Mouse (Mus musculus) macrophage (primary cell): ENCODE data around the gene Cdk5r1. TPM values are rescaled to one million over a fixed set of nuclear protein-coding genes. Genes with fewer than 3 reads are reported as not detected.

Experiments
- H3K27ac ChIP-seq: fragments of 350-480 bp; formaldehyde crosslinking; 2 replicates; pipeline ENCODE4 v1.9.0; 2021
- H3K36me3 ChIP-seq: fragments of 350-480 bp; formaldehyde crosslinking; 2 replicates; pipeline ENCODE4 v1.9.0; 2021; ENCODE audit errors: inconsistent target
- H3K4me3 ChIP-seq: fragments of 350-480 bp; formaldehyde crosslinking; 2 replicates; pipeline ENCODE4 v1.9.0; 2021; ENCODE audit errors: inconsistent target
- H3K79me2 ChIP-seq: fragments of 350-480 bp; formaldehyde crosslinking; 2 replicates; pipeline ENCODE4 v1.9.0; 2021; ENCODE audit errors: inconsistent target
- WGBS: methylation state at CpG from one replicate; pipeline ENCODE4 v1.1.7; 2026; ENCODE audit warnings: inconsistent platforms; ENCODE audit not compliant: missing documents; 5-methylcytosine and 5-hydroxymethylcytosine counted together
- polyA plus RNA-seq: library from polyadenylated mRNA; stranded (reverse); fragments of 250-400 nt; gene quantifications from 3 replicates; pipeline ENCODE4 v1.2.4, GENCODE M21; 2018; ENCODE audit warnings: inconsistent platforms

Gene Cdk5r1
- polyA plus RNA-seq, 1 experiment from 2014 or later, result 0.10 TPM

DNA sequence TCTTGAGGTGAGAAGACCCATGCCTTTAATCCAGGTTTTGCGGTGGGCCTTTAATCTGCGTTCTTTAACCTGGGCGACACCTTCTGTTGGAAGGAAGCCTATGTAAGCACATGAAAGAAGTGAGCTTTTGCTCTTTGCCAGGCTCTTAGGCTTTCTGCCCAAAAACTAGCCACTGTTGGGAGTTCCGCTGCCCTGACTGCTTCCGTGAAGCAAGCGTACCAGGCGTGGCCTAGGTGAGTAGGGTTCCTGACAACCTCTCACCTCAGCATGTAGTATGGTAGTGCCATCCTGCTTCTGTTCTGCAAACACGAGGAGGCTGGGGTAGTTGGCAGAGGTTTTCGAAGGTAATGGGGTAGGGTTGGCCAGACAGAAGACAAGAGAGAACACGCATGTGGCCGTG is 2.0 kb upstream of the Cdk5r1 start:
- WGBS, result 94% methylated on average over 11 of the region's 11 CpGs
- no peak overlapping the region for H3K27ac ChIP-seq
- no peak overlapping the region for H3K4me3 ChIP-seq
- no peaks in the 10 kb centered on the region for H3K79me2 ChIP-seq
- H3K36me3 ChIP-seq, result peaks cover 27% of the 10 kb centered on the region; the same call in 1 of the 2 replicates

DNA sequence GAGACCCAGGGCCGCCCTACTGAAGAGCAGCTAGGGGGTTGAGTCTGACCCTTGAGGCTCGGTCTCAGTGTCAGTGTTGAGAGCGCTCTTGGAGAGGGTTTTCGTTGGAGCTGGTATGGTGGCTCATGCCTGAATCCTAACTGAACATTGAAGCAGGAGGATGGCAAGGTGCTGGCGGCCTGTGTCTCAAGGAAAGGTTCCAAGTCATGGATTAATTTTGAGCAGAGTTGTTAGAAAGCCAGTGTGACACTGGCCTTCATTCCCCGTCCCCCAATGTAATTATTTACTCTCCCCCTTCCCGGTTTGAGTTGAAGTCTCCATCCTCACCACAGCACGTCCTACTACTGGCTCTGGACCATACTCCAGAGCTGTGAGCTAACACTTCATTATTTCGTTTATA is 1.3 kb upstream of the Cdk5r1 start:
- Histone ChIP-seq H3K36me3 (peaks cover 20% of the 10 kb centered on the region; the same call in 1 of the 2 replicates), H3K79me2 (no peaks in the 10 kb centered on the region), H3K4me3 (no peak overlapping the region), H3K27ac (no peak overlapping the region)
- 97% methylated on average over 9 of the region's 9 CpGs for WGBS

DNA sequence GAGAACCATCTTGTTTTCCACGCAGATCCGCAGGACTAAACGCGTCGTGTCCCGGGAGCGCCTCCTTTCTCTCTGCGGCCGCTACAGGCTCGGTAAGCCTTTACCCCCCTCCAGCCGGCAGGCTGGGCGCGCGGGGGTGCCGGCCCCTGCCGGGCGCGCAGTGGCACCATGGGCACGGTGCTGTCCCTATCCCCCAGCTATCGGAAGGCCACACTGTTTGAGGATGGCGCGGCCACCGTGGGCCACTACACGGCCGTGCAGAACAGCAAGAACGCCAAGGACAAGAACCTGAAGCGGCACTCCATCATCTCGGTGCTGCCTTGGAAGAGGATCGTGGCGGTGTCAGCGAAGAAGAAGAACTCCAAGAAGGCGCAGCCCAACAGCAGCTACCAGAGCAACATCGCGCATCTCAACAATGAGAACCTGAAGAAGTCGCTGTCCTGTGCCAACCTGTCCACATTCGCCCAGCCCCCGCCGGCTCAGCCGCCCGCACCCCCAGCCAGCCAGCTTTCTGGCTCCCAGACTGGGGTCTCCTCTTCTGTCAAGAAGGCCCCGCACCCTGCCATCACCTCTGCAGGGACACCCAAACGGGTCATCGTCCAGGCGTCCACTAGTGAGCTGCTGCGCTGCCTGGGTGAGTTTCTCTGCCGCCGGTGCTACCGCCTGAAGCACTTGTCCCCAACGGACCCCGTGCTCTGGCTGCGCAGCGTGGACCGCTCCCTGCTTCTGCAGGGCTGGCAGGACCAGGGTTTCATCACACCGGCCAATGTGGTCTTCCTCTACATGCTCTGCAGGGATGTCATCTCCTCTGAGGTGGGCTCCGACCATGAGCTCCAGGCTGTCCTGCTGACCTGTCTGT is 747 bp downstream of the Cdk5r1 start:
- Histone ChIP-seq H3K79me2 (no peaks in the 10 kb centered on the region), H3K4me3 (no peak overlapping the region; the same call in 1 of the 2 replicates), H3K36me3 (0 out of 2 replicates have a peak, but pooled peaks cover 7% of the 10 kb centered on the region), H3K27ac (no peak overlapping the region)
- WGBS, result 22% methylated on average over 55 of the region's 55 CpGs

DNA sequence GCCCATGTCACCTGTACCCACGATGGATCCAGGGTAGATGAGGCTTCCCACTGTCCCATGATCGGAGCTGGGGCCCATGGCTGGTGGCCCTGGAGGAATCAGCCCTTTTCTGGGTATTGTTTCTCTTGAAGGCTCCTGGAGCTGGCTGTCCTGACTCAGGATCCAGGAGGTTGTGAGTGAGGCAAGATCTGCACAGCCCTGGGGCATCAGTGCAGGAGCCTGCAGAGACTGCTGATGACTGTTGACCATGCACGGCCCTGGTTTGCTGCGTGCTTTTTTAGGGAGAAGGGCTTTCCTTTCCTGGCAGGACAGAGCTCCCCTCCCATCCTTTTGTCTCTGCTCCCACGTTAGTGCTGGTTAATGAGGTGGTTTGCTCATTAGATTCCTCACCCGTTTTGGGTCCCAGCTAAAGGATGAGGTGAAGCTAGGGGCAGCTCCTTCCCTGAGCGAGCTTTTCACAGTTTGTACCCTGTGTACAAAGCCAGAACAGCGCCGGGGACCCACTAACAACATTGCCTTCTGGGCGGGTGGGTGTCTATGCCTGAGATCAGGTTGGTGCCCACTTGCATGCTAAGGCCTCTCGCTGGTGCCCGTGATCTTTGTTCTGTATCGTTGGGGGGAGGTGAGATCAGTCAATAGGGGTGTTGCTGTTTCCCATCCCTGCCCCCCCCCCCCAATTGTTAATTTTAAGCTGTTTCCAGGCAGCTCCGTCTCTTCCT is 2.0 kb downstream of the Cdk5r1 start:
- Histone ChIP-seq H3K79me2 (no peaks in the 10 kb centered on the region), H3K36me3 (no peaks in the 10 kb centered on the region), H3K4me3 (no peak overlapping the region), H3K27ac (no peak overlapping the region)
- 94% methylated on average over 14 of the region's 14 CpGs for WGBS

DNA sequence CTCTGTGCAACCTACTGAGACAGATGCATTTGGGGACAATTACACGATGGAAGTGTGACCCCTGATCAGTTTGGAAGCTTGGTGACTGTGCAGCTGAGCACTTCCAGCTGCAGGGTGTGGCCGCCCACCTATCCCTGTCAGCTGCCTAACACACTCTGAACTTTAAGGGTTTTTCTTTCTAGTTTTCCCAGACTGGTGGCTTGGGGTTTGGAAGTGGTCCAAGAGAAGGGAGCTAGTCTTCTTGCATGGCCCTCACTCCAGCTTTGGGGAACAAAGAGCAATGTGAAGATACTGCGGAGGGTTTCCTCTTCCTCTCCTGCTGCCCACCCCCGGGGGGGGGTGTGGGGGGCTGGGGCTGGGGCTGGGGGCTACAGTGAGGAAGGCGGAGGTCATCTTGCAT is 2.6 kb downstream of the Cdk5r1 start:
- H3K4me3 ChIP-seq, result no peak overlapping the region
- no peaks in the 10 kb centered on the region for H3K36me3 ChIP-seq
- no peaks in the 10 kb centered on the region for H3K79me2 ChIP-seq
- no peak overlapping the region for H3K27ac ChIP-seq
- WGBS, result 42% methylated on average over 5 of the region's 5 CpGs

DNA sequence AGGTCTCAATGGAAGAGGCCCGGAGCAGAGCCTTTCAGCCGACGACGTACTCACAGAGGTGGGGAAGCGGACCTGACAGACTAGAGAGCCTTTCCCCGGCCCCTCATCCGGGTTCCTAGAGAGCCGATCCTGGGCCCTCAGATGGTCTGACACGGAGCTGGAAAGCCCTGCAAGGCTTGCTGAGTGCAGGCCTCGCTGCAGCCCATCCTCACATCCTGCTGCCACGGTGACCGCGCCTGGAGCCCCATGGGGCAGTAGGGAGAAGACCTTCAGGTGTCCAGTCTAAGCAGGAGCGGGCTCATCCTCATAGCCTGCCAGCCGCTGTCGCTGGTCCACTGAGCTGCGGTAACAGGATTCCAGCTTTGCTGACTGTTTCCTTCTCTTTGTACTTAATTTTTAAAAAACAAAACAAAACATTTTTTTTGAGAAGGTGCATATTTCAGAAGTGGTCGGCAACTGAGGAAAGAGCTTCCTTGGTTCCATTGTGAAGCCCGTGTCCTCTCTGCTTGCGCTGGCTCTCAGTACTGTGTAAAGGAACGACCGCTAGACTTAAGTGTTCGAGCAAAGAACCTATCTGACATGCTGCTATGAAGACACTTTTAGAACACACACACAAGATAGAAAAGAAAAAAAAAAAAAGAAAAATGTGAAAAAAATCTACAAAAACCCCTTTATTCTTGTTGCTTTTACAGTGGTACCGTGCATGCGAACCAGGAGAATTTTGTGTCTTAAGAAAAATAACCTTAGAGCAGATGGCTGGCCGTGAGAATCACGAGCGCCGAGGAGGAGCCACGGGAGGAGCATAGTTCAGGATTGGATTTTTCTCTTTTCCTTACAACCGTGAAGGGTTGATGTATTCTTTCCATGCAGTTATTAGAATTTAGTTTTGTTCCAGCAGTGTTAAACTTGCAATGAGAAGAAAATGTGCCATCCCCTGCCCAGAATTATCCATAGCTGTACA is 3.4 kb downstream of the Cdk5r1 start:
- no peaks in the 10 kb centered on the region for H3K79me2 ChIP-seq
- H3K36me3 ChIP-seq, result no peaks in the 10 kb centered on the region
- WGBS, result 92% methylated on average over 31 of the region's 31 CpGs
- H3K27ac ChIP-seq, result no peak overlapping the region
- no peak overlapping the region for H3K4me3 ChIP-seq

DNA sequence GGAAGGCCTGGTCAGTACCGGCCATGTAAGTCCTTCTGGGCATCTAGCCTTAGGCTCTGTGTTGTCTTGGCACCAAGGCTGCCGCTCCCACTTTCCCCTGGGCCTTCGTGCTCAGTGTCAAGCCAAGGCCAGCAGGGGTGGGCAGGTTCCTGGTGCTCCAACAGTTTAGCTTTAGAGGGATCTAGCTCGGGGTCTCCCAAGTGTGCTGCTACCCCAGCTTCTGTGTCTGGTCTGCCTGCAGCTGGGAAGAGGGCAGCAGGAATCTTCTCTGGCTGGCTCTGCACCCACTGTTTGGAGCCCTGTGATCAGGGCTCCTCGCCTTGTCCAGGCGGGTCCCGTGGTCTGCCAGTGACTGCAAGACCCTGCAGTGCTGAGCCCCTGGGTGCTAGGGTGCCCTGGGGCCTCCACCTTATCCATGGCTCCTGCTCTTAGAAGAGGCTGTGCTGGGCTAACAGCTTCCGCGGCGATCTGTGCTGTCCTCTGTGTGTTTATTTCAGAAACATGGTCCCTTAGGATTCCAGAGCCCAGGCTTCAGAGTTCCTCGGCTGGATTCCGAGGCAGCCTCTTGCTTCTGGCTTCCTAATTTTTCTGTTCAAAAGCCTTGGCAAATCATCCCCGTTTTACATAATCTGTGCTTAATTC is 4.7 kb downstream of the Cdk5r1 start:
- H3K36me3 ChIP-seq, result no peaks in the 10 kb centered on the region
- WGBS, result 94% methylated on average over 13 of the region's 13 CpGs
- no peaks in the 10 kb centered on the region for H3K79me2 ChIP-seq
- no peak overlapping the region for H3K27ac ChIP-seq
- no peak overlapping the region for H3K4me3 ChIP-seq

DNA sequence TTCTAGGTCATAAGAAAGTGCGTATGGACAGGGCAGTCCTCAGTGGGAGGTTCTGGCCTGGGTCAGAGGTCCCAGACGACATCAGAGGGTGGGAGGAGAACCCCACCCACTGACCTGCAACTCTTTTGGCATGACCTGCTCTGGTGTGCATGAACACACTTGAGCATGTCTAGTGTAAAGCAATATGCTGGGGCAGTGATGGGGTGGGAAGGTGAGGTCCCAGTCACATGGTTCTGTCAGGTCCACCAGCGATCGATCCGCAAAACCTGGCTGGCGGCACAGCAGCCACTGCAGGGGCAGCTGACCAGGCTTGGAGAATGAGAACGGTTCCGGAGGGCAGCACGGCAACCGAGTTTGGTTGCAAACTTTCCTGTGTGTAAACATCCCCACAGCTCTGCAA is 5.5 kb downstream of the Cdk5r1 start:
- Histone ChIP-seq H3K27ac (no peak overlapping the region), H3K36me3 (no peaks in the 10 kb centered on the region)
- 92% methylated on average over 10 of the region's 10 CpGs for WGBS

DNA sequence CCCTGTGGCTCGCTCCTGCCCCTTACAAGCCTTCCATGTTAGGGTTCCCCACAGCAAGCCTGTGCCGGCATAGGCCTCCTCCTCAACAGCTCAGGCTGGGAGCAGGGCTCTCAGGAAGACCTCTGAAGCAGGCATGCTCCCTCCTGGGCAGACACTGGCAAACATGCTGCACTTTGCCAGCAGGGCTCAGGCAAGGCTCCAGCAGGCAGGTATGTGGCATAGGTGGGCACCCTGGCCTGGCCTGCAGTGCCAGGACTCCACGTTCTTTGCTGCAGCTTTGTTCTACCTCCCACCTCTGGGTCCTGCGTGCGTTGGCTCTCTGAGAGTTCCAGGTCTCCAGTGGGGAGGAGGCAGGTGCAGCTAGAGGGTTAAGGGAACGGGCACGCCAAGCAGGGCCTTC is 6.1 kb downstream of the Cdk5r1 start:
- no peaks in the 10 kb centered on the region for H3K79me2 ChIP-seq
- 92% methylated on average over 7 of the region's 7 CpGs for WGBS
- no peak overlapping the region for H3K27ac ChIP-seq
- no peaks in the 10 kb centered on the region for H3K36me3 ChIP-seq
- H3K4me3 ChIP-seq, result no peak overlapping the region

More for the DNA sequence above, 5.5 kb downstream of the Cdk5r1 start:
- Histone ChIP-seq H3K4me3 (no peak overlapping the region), H3K79me2 (no peaks in the 10 kb centered on the region)

DNA sequence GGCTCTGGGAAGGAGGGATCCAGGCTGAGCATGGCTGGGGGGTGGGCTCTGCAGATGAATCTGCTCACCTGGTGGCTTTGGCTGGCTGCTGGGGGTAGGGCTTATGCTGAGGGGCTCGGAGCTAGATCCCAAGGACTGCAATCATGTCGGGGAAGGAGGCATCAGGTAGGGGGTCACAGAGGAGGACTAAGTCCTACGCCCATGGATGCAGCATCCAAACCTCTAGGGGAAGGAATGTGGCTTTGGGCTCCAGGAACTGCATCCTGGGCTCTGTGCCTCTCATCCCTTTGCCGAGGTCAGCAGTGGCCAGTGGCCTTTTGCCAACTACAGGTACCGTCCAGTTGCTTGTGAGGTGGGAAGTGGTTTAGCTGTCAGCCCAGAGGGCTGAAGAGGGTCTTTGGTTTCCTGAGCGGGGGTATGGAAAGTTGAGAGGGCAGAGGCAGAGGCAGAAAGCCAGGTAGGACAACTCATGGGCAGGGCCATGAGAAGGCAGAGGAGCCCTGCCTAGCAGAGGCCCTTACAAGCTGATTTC is 6.8 kb downstream of the Cdk5r1 start:
- Histone ChIP-seq H3K79me2 (no peaks in the 10 kb centered on the region), H3K36me3 (no peaks in the 10 kb centered on the region), H3K4me3 (no peak overlapping the region), H3K27ac (no peak overlapping the region)
- 92% methylated on average over 6 of the region's 6 CpGs for WGBS

DNA sequence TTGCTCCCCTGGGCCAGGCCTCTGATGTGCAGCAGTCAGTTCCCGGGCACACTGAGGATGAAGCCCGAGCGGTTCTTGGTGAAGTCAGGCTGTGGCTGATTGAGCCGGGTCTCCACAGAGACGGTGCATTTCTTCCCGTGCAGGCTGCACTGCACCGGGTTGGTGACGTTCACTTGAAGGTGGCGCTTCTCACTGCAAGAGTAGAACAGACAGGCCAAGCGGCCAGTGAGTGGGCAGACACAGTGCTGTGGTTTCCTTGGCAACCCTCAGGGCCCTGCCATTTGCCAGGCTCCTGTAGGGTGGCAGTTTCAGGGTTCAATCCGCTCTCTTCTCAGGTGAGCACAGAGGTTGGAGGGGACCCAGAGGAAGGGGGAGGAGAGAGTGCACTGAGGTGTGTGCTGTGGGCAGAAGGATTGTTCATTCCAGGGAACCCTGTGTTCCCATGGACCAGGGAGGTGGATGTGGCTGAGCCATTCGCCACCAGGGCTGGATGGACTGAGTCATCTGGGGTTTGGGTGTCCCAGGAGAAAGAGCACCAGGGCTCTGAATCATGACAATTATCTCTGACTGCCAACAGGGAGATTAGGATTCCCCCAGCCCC is 7.5 kb downstream of the Cdk5r1 start:
- 90% methylated on average over 9 of the region's 12 CpGs for WGBS
- H3K27ac ChIP-seq, result no peak overlapping the region
- H3K4me3 ChIP-seq, result no peak overlapping the region
- H3K36me3 ChIP-seq, result no peaks in the 10 kb centered on the region
- no peaks in the 10 kb centered on the region for H3K79me2 ChIP-seq

DNA sequence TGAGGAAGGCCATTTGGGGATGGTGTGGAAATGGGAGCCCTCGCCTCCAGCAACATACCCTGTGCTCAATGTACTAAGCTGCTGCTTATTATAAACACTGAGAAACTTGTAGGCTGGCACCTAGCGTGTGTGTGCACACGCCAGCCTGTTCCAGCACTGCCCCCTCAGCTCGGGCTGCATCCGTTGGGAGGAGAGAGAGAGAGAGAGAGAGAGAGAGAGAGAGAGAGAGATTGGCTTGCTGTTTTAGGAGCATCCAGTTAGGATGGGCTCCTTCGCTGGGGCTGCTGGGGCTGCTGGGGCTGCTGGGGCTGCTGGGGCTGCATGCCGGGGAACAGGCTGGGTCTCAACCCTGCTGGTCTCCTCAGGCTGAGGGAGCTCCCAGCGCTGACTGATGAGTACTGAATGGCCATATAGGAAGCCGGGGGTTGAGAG is 8.3 kb downstream of the Cdk5r1 start:
- Histone ChIP-seq H3K4me3 (no peak overlapping the region), H3K36me3 (no peaks in the 10 kb centered on the region), H3K27ac (no peak overlapping the region), H3K79me2 (no peaks in the 10 kb centered on the region)
- WGBS, result 96% methylated on average over 8 of the region's 9 CpGs

DNA sequence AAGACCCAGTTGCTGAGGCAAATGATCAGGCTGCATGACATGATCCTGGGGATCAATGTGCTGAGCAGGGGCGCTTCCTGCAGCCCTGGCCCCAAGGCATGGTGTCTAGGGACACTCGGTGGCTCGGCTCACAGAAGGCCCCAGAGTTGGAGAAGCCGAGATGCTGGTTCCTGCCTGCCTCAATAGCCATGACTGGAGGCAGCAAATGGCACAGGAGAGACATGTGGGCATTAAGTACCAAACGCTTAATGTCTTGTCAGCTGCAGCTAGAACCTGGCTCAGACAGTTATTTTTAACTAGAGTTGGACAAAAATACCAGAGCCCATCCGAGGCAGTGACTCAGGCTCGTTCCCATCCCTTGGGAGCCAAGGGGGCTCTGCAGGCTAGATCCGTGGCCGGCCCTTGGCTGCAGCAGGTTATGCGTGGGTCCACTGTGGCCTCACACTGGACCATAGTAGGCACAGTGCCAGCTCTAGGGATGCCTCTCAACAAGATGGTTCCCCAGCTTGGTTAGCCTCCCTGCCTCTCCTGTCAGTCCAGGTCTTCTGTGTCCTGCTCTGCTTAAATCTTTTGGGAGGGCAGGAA is 8.9 kb downstream of the Cdk5r1 start:
- no peak overlapping the region for H3K4me3 ChIP-seq
- 93% methylated on average over 10 of the region's 10 CpGs for WGBS
- no peaks in the 10 kb centered on the region for H3K36me3 ChIP-seq
- H3K79me2 ChIP-seq, result no peaks in the 10 kb centered on the region
- H3K27ac ChIP-seq, result no peak overlapping the region
